Mouse (Mus musculus): ENCODE measurements around the gene Dtnb.

DNA sequence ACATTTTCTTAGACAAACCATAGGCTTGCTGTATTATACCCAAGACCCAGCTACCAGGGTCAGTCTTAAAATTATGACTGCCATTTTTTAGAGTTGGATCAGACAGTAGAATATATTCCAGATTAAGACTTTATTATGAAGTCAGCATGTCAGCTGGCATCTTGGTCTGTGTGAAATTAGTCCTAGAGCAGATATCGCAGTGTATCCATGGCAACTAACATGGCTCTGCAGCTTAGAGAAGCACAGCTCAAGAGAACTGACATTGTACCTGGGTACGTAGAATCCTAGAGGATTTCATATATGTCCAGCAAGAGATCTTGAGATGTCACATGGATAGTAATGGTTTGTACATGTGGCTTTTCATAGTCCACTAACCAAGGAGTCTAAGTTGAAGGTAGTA, 148.3 kb downstream of the Dtnb start:
- TF ChIP-seq CTCF (IDR thresholded peaks at IDR 0.05; ENCODE audit: low read depth) (no peak), EP300 (IDR thresholded peaks at IDR 0.05; ENCODE audit: low read depth) (no peak)

All from heart, postnatal 0 days (tissue).